Mouse (Mus musculus): ENCODE data around the gene Nufip1. TPM values are rescaled to one million over a fixed set of nuclear protein-coding genes. Genes with fewer than 3 reads are reported as not detected.

Gene Nufip1
- polyA plus RNA-seq, 1 experiment: 2.6 TPM

- DNase-seq (ENCODE audit: low read depth): no peak
Measured at GRCm38 (mm10) chr14:76179343-76179742, 68.7 kb downstream of the Nufip1 start.

- no peak for DNase-seq (ENCODE audit: low read depth)
Measured at GRCm38 (mm10) chr14:76185358-76185757, 74.7 kb downstream of the Nufip1 start.

GRCm38 (mm10) chr14:76186299-76186698, 75.6 kb downstream of the Nufip1 start:
- DNase-seq (ENCODE audit: low read depth): no peak

Other genes starting within 250 kb of the Nufip1 start
- not detected in 2 replicates for gene Kctd4, start 155.9 kb upstream of the Nufip1 start, polyA plus RNA-seq (2012; rRNA removed)
- 3.1 and 4.6 TPM in 2 replicates for gene Gtf2f2, start 100.0 kb upstream of the Nufip1 start, polyA plus RNA-seq (2012; rRNA removed)
- gene Gpalpp1, start 131 bp upstream of the Nufip1 start, polyA plus RNA-seq (2012; rRNA removed): 6.7 and 7.1 TPM in 2 replicates